Mouse (Mus musculus): ENCODE data around the gene Gm10518. TPM values are rescaled to one million over a fixed set of nuclear protein-coding genes. Genes with fewer than 3 reads are reported as not detected.
"Not testable (repeated sequence)": the region's sequence is repeated elsewhere in the genome, so short reads cannot be mapped to it uniquely, and the experiment has no call there.

Gm10518 gene
- polyA plus RNA-seq, 1 experiment from 2014 or later = not detected

DNA sequence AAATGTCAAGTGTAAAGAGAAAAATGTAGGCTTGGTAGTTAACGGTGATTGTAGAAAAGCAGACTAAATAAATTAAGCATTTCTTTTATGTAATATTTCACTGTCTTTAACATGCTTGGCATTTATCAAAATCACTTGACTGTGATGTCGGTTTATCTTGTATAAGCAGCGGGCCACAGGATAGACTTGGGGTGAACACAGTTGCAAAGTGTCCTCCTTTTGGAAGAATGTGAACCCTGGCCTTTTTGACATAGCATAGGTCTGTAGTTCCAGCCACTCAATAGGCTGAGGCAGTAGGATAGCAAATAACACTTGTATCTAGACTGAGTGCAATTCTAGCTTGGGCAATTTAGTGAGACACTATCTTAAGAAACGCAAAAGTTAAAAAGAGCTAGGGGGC, 4.3 kb downstream of the Gm10518 start:
- H3K36me3 ChIP-seq (ENCODE audit: insufficient read depth, low read length) = no peaks in the 10 kb centered on the region
- WGBS = 79% methylated on average over 4 of the region's 4 CpGs
- H3K4me2 ChIP-seq (ENCODE audit: low read length) = no peak overlapping the region
- no peak overlapping the region for H3K9ac ChIP-seq (ENCODE audit: low read depth, low read length)
- no peak for TF ChIP-seq CTCF (IDR thresholded peaks at IDR 0.05; ENCODE audit: low read depth)
- no peaks in the 10 kb centered on the region for H3K9me3 ChIP-seq (replicated peaks; ENCODE audit: low read length)
- DNase-seq (ENCODE audit: low spot score) (no peak), ATAC-seq (replicated peaks; ENCODE audit: low FRiP score, low read depth) (no peak)
- no peaks in the 10 kb centered on the region for H3K27me3 ChIP-seq (ENCODE audit: insufficient read depth, low read length)
- no peak overlapping the region for H3K4me3 ChIP-seq (replicated peaks; ENCODE audit: low read depth, low read length)
- H3K4me1 ChIP-seq (replicated peaks; ENCODE audit: insufficient read depth, low read length) = no peaks in the 10 kb centered on the region
- no peak overlapping the region for H3K27ac ChIP-seq

DNA sequence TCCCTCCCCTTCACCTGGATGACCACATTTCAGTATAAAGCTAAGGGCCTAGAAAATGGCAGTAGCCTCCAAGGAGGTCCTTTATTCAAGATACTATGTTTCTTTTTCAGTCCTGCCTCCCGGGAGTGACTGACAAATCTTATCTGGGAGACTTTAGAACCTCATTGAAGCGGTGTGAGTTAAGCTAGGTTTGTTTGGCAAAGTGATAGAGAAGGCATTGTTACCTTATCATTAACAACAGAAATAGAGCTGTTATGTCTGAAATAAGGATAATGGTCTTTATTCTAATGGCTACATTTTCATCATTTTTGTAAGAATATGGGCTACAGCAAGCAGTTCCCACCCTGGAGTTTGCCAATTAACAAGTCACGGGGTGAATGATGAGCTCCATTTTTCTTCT, 5.1 kb downstream of the Gm10518 start:
- Histone ChIP-seq H3K27ac (no peak overlapping the region), H3K4me1 (replicated peaks; ENCODE audit: insufficient read depth, low read length) (no peaks in the 10 kb centered on the region), H3K27me3 (ENCODE audit: insufficient read depth, low read length) (no peaks in the 10 kb centered on the region), H3K4me2 (ENCODE audit: low read length) (no peak overlapping the region), H3K4me3 (replicated peaks; ENCODE audit: low read depth, low read length) (no peak overlapping the region), H3K9ac (ENCODE audit: low read depth, low read length) (no peak overlapping the region), H3K9me3 (replicated peaks; ENCODE audit: low read length) (no peaks in the 10 kb centered on the region), H3K36me3 (ENCODE audit: insufficient read depth, low read length) (no peaks in the 10 kb centered on the region)
- no peak for DNase-seq (ENCODE audit: low spot score)
- no peak for ATAC-seq (replicated peaks; ENCODE audit: low FRiP score, low read depth)
- WGBS = 81% methylated on average over 3 of the region's 3 CpGs
- TF ChIP-seq CTCF (IDR thresholded peaks at IDR 0.05; ENCODE audit: low read depth) = no peak

DNA sequence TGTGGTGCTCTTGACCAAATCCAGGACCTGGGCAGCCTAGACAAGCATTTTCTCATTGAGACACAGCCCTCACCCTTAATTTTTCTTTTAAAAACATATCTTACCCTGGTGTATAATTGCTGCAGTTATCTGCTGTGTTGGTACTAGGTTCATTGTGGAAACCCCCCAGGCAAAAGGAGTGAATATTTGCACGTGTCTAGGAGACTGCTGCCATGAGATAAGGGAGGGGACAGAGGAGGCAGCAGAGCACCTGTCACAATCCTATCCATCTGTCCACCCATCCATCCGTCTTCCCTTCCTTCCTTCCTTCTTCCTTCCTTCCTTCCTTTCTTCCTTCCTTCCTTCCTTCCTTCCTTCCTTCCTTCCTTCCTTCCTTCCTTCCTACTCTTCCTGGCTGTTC, 10.2 kb downstream of the Gm10518 start:
- Histone ChIP-seq H3K36me3 (ENCODE audit: insufficient read depth, low read length) (no peaks in the 10 kb centered on the region), H3K9ac (ENCODE audit: low read depth, low read length) (no peak overlapping the region), H3K27me3 (ENCODE audit: insufficient read depth, low read length) (no peaks in the 10 kb centered on the region), H3K4me1 (replicated peaks; ENCODE audit: insufficient read depth, low read length) (no peaks in the 10 kb centered on the region), H3K4me3 (replicated peaks; ENCODE audit: low read depth, low read length) (no peak overlapping the region), H3K27ac (no peak overlapping the region), H3K4me2 (ENCODE audit: low read length) (no peak overlapping the region), H3K9me3 (replicated peaks; ENCODE audit: low read length) (no peaks in the 10 kb centered on the region)
- WGBS = 62% methylated on average over 2 of the region's 2 CpGs
- no peak for ATAC-seq (replicated peaks; ENCODE audit: low FRiP score, low read depth)
- no peak for TF ChIP-seq CTCF (IDR thresholded peaks at IDR 0.05; ENCODE audit: low read depth)
- DNase-seq (ENCODE audit: low spot score) = no peak

DNA sequence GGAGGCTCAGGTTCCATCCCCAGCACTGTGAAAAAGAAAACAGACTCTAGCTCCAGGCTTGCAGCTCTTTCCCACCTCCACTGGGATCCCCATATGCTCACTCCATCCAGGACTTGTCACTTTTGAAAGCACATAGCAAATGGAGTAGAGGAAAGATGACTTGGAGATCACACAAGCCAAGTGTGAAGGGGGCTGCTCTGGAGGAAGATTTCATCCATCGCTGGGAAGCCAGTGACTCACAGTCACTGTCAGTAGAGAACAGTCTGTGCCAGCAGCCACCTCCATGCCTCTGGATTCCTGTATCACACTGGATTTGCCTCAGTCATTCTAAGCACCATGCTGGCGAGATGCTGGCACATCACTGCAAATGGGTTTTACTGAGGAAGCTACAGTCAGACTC, 11.4 kb downstream of the Gm10518 start:
- Histone ChIP-seq H3K27ac (no peak overlapping the region), H3K4me3 (replicated peaks; ENCODE audit: low read depth, low read length) (no peak overlapping the region), H3K27me3 (ENCODE audit: insufficient read depth, low read length) (no peaks in the 10 kb centered on the region), H3K4me2 (ENCODE audit: low read length) (no peak overlapping the region), H3K4me1 (replicated peaks; ENCODE audit: insufficient read depth, low read length) (no peaks in the 10 kb centered on the region), H3K9ac (ENCODE audit: low read depth, low read length) (no peak overlapping the region), H3K36me3 (ENCODE audit: insufficient read depth, low read length) (no peaks in the 10 kb centered on the region), H3K9me3 (replicated peaks; ENCODE audit: low read length) (no peaks in the 10 kb centered on the region)
- ATAC-seq (replicated peaks; ENCODE audit: low FRiP score, low read depth) = no peak
- TF ChIP-seq CTCF (IDR thresholded peaks at IDR 0.05; ENCODE audit: low read depth) = no peak
- no peak for DNase-seq (ENCODE audit: low spot score)
- 78% methylated on average over 2 of the region's 2 CpGs for WGBS

DNA sequence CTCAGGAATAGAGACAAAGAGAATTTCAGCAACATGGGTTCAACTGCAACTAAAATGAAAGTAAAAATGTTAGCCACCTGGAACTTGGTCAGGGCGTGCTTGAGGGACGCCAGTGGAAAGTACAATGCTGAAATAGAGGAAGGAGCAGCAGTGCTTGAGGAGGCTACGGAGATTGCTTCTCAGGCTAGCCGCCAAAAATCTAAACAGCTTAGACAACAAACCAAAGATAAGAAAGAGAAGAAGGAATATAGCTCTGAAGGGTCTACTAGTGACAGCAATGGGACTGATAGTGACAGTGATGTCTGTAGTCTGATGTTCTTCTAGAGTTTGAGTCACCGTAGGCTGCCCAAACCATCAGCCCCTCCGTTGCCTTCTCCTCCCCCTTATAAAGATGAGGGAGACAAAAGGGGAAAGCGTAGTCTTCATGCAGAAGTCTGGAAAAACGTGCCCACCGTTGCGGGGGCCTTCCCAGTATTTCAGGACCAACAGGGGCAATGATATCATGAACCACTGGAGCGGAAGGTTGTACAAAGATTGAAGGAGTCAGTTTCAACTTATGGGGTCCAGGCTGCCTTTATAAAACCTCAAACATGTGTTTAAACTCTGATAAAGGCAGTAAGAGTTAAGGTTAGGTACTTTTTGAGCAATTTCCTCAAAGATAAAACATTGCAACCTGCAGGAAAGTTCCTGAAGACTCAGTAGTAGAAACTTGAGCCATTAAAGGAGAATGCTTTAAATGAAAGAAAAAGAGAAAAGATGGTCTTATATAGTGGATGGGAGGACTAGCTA, 15.5 kb downstream of the Gm10518 start:
- H3K9me3 ChIP-seq (replicated peaks; ENCODE audit: low read length); H3K4me3 ChIP-seq (replicated peaks; ENCODE audit: low read depth, low read length); ATAC-seq (replicated peaks; ENCODE audit: low FRiP score, low read depth); H3K4me1 ChIP-seq (replicated peaks; ENCODE audit: insufficient read depth, low read length); H3K9ac ChIP-seq (ENCODE audit: low read depth, low read length); H3K36me3 ChIP-seq (ENCODE audit: insufficient read depth, low read length); DNase-seq (ENCODE audit: low spot score); H3K27ac ChIP-seq; H3K4me2 ChIP-seq (ENCODE audit: low read length); H3K27me3 ChIP-seq (ENCODE audit: insufficient read depth, low read length): not testable (repeated sequence)
- WGBS = 89% methylated on average over 11 of the region's 11 CpGs

DNA sequence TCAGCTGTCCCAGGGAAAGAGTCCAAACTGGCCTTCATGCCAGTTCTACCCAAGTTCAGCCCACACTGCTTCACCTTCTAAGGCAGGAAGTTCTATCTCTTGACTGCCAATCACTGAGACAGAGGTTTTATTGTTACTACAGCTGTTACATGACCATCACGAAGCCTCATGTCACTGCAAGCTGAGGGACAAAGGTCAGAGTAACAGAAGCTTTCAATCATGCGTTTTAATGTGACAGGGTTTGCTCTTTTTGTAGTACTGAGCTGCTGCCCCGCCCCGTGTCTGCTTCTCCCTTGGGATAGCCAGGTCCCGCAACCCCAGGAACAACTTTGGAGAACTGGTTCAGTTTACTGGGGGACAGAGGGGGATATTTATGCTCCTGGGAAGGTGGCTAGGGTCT, 21.4 kb downstream of the Gm10518 start:
- Histone ChIP-seq H3K27ac (no peak overlapping the region), H3K4me2 (ENCODE audit: low read length) (no peak overlapping the region), H3K4me3 (replicated peaks; ENCODE audit: low read depth, low read length) (no peak overlapping the region), H3K9me3 (replicated peaks; ENCODE audit: low read length) (no peaks in the 10 kb centered on the region), H3K27me3 (ENCODE audit: insufficient read depth, low read length) (no peaks in the 10 kb centered on the region), H3K36me3 (ENCODE audit: insufficient read depth, low read length) (no peaks in the 10 kb centered on the region), H3K9ac (ENCODE audit: low read depth, low read length) (no peak overlapping the region), H3K4me1 (replicated peaks; ENCODE audit: insufficient read depth, low read length) (no peaks in the 10 kb centered on the region)
- WGBS = 54% methylated on average over 5 of the region's 5 CpGs
- ATAC-seq (replicated peaks; ENCODE audit: low FRiP score, low read depth) (no peak), DNase-seq (ENCODE audit: low spot score) (peak; percentile 16)
- TF ChIP-seq CTCF (IDR thresholded peaks at IDR 0.05; ENCODE audit: low read depth) = no peak

DNA sequence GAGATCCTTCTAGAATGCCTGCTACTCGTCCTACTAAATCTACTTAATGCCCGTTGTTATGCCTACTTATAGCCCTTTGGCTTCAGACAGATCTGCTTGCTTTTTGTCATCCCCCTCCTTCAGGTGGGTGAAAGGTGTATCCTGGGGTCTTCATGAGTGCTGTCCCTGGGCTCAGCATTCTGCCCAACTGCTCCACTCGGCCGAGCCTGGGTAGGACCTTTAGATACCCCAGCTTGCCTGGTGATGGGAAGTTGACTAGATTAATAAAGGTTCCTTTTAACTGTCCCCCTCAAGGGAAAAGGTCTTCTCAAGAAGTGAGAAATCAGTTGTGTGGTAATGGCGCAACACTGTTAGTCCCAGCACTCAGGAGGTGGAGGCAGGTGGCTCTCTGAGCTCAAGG, 24.9 kb downstream of the Gm10518 start:
- Histone ChIP-seq H3K4me1 (replicated peaks; ENCODE audit: insufficient read depth, low read length) (no peaks in the 10 kb centered on the region), H3K4me2 (ENCODE audit: low read length) (no peak overlapping the region), H3K4me3 (replicated peaks; ENCODE audit: low read depth, low read length) (no peak overlapping the region), H3K36me3 (ENCODE audit: insufficient read depth, low read length) (no peaks in the 10 kb centered on the region), H3K27me3 (ENCODE audit: insufficient read depth, low read length) (no peaks in the 10 kb centered on the region), H3K9ac (ENCODE audit: low read depth, low read length) (no peak overlapping the region), H3K27ac (no peak overlapping the region), H3K9me3 (replicated peaks; ENCODE audit: low read length) (no peaks in the 10 kb centered on the region)
- ATAC-seq (replicated peaks; ENCODE audit: low FRiP score, low read depth) (no peak), DNase-seq (ENCODE audit: low spot score) (no peak)
- TF ChIP-seq CTCF (IDR thresholded peaks at IDR 0.05; ENCODE audit: low read depth) = no peak
- 93% methylated on average over 5 of the region's 5 CpGs for WGBS

All from kidney, postnatal 0 days (tissue).